Mouse (Mus musculus) yolk sac, embryonic 10.5 days (tissue): ENCODE measurements around the gene Baz1a.

Experiments used
- DNase-seq: peaks from one replicate; pipeline ENCODE4 v3.0.0-alpha.2; 2017; ENCODE audit warnings: low spot score

Gene Baz1a

GRCm38 (mm10) chr12:55013626-55014398 is at the start of gene Baz1a:
Baz1a (minus strand) TSS chr12:55014348.
- no peak for DNase-seq

DNA sequence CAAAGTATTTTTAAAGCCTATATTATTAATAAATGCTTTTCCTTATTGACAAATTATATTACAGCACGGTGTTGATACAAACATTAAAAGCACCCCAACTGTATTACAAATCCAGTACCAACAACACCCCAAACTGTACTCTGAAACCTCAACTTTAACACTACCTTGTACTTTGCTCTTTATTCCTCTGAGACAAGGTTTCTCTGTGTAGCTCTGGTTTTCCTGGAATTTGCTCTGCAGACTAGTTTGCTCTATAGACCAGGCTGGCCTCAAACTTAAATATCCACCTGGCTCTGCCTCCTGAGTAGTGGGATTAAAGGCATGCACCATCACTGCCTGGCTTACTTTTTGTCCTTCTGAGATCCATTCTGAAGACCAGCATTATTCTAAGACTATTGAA is 48.0 kb upstream of the Baz1a start:
- DNase-seq = peak; percentile 37

DNA sequence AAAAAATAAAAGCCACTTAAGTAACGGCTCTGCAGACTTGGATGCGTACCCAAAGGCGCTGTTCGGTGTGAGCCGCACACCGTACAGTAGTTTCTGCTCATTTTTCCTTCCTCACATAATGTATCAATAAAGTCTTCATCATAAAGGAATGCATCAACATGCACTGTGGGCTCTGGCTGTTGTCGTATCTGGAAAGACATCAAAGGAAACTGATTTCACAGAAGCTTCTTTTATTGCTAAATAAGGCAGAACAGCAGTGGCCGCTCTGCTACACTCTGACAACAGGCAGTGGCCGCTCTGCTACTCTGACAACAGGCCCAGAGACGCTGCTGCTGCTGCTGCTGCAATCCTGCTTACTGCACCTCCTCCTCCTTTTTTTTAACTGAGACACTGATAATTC is 46.9 kb upstream of the Baz1a start:
- DNase-seq = no peak

GRCm38 (mm10) chr12:55060212-55060898 is 46.2 kb upstream of the Baz1a start:
- DNase-seq = no peak

DNA sequence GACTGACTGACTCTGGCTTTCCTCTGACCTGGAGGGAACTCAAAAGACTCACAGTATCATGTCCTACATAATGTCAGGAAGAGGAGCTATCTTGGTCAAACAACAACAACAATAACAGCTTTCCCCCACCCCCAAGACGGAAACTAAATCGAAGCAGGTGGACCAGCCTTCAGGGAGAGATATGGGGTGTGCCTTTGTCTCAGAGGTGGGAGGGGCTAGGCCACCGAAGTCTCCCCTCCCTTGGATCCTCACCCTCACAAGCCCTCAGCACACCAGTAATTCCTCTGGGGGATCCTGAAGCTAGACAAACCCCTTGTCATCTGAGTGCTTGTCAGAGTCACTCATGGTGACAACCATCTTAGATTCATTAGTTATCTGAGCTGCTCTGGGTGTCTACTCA is 45.7 kb upstream of the Baz1a start:
- no peak for DNase-seq

DNA sequence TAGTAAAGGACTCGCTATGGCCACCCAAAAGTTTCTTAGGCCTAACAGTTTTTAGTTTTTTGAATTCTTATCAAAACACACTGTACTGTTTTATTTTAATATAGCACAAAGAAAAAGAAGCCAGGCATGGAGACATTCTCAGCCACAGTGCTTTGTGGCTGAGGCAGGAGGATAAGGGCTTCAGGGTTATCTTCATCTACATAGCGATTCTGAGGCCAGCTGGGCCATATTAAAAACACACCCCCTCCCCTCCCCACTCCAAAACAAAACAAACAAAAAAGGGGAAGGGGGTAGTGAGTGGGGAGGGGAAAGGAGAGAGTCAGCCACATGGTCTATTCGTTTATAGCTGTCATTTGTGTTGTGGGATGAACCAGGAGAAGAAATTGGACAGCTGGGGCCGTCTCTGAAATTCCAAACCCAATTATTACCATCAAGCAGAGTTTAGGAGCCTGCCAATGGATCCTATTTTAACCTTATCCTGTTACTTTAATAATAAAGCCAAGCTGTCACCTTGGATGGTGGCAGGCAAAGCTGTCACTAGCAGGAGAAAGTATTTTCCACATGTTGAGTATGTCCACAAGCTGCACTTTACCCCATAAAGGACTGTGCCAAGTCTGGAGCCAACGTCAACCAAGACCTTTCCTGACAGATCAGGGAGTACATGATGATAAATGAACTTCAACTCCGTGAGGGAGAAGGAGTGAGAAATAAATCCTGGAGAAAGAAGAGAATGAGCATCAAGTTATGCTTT is 44.9 kb upstream of the Baz1a start:
- DNase-seq = no peak

- no peak for DNase-seq
These were observed 42.6 kb upstream of the Baz1a start for GRCm38 (mm10) chr12:55056703-55057102.

DNA sequence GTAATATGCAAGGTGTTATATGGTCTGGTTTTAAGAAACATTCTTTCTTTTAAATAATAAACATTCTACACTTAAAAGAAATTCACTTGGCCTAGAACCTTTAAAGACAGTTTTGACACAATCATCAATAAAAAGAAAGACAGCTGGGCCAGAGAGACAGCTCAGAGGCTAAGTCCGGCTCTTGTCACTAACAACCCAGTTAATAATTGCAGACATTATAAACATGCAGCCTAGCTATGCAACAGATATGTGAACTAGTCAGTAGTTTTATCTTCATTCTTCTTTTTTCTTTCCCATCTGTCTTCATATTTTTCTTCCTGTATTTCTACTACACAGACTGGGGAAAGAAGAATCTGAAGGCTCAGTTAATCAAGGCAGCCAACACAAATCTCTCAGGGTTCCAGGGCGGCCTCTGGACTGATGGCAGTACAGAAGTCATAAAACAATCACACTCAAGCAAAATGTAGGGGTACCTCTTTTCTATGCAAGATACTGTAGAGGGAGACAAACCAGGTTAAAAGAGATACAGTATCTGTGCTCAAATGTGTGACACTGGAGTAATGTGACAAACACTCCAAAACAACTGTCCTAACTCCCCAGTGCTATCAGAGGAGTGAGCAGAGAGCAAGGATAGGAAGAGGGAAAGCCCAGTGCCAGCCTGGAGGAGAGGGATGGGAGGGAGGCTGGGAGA is 40.5 kb upstream of the Baz1a start:
- no peak for DNase-seq

- DNase-seq = no peak
These were observed 39.1 kb upstream of the Baz1a start for GRCm38 (mm10) chr12:55053267-55053666.

DNA sequence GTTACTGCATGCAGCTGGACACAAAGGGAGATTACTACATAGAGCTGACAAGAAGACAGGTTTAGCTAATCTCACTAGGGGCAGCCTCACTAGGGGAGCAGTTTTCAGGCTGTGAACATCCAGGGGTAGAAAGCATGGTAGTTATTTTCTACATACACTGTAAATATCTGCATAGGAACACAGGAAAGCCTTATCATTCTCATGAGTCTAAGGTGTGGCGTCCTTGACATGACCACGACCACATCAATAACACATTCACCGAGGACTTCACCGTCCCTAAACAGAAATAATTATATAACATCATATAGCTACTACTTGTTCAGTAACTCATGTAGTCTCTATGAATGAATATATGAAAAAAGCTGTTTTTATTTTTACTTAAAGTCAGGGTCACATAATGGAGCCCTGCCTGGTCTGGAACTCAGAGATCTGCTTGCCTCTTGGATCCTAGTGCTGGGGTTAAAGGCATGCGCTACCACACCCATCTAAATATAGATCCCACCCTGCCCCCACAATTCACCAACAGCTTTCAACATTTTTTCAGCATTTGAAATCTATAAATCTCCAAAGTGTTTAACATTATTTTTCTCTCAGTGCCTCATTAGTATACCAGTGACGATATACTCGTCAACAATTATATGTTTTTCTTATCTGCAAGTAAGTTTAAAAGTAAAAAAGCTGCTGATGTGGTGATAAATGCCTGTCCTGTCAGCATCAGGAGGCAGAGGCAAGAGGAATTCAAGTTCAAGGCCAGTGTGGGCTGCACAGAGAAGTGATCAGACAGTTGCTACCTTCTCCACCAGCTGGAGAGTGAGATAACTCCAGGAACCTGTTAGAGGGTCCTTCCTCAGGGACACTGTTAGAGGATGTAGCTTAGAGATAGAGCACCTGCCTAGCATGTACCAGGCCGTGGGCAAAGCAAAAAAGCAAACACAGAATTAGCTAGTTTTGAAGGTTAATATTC is 37.3 kb upstream of the Baz1a start:
- peak; percentile 23 for DNase-seq

DNA sequence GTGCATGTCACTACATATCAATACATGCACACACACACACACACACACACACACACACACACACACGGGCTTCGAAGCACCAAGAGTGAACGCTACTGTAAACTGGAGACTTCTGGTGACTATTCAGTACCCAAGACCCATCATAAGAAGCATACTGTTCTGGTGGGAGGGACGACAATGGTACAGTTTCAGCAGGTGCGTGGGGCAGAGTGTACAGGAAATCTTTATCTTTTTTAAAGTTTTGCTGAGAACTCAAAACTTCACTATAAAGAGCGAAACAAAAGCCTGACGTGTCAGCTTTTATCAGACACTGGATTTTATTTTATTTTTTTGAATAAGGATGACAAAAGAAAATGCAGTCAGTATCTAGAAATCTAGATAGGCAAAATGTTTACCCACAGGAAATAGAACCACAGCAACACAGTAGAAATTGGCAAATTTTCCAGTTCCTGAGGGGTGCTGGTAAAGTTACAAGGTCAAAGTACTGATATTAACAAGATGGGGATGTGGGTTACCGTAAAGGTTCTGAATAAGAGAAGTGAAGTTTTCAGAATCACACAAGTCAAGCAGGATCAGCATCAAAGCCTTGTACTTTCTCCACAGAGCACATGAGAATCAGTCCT is 35.7 kb upstream of the Baz1a start:
- no peak for DNase-seq

GRCm38 (mm10) chr12:55041011-55041410 is 26.9 kb upstream of the Baz1a start:
- DNase-seq = no peak

GRCm38 (mm10) chr12:55027088-55027487 is 12.9 kb upstream of the Baz1a start:
- no peak for DNase-seq

GRCm38 (mm10) chr12:55023284-55023683 is 9.1 kb upstream of the Baz1a start:
- DNase-seq = no peak

GRCm38 (mm10) chr12:55019421-55019877 is 5.3 kb upstream of the Baz1a start:
- DNase-seq = no peak

DNA sequence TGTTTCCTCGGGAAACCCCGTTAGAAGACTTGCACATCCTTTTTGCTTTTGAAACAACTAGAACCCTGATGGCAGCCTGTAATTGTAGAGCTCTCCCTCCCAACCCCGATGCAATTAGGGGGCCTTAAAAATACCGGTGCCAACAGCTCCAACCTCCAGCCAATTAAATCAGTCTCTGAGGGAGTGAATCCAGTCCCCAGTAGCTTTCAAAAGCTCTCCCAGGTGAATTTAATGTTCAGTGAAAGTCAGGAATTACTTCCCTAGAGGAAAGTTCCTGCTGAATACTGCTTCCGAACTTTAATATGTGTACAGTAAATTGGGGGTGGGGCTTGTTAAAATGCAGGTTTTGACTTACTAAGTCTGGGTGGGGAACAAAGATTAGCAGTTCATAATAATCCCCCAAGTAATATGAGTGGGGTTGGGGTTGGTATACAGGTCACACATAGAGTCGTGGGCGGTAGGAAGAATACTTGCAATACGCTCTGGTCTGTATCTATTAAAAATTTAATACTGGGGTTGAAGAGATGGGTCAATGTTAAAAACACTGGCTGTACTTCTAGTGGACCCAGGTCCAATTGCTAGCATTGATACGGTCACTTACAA is 3.1 kb upstream of the Baz1a start:
- no peak for DNase-seq

- no peak for DNase-seq
These were observed 2.4 kb upstream of the Baz1a start for GRCm38 (mm10) chr12:55016339-55017118.

DNA sequence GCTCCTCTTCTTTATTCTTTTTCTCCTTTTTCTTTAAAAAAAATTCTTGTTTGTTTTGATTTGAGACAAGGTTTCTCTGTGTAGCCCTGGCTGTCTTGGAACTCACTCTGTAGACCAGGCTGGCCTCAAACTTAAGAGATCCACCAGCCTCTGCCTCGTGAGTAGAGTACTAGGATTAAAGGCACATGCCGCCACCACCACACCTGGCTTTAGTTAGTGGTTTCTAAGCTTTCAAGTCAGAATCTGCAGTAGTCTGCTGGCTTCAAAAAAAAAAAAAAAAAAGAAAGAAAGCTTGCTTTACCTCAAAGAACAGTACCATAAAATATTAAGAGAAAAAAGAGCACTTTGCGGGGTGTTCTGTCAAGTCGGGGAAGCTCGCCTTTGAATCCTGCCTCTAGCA is 1.3 kb upstream of the Baz1a start:
- DNase-seq = no peak

- DNase-seq = no peak
These were observed 1.1 kb downstream of the Baz1a start for GRCm38 (mm10) chr12:55013031-55013430.
